Mouse (Mus musculus): ENCODE results near the gene Tmem135. TPM values are rescaled to one million over a fixed set of nuclear protein-coding genes. Genes with fewer than 3 reads are reported as not detected.
A peak's percentile ranks its signal among the peaks of the same experiment; 100 is the strongest.

The Tmem135 gene
- polyA plus RNA-seq, 1 experiment from 2014 or later: 21.0 TPM

DNA sequence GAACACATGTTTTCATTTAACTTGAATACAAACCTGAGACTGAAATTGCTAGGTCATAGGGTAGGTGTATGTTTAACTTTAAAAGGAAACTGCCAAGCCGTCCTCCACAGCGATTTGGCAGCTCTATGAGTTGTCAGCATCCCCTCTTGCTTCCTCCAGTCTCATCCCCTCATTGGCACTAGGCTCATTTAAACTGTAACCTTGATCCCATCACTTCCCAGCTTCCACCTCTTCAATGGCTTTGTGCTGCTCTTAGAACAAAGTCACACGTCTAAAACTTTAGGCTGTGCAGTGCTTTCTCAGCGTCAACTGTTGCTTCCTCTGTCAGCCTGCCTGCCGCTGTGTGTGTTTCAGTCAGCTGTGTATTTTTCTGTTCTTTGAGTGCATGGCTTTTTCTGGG, 23.1 kb upstream of the Tmem135 start:
- TF ChIP-seq EP300 (optimal IDR thresholded peaks at IDR 0.05) (no peak), CTCF (IDR thresholded peaks at IDR 0.05; ENCODE audit: low read depth) (no peak)
- Histone ChIP-seq H3K4me1 (replicated peaks; ENCODE audit: control insufficient read depth, insufficient read depth) (no peaks in the 10 kb centered on the region), H3K27me3 (ENCODE audit: control insufficient read depth, insufficient read depth, low read length) (no peaks in the 10 kb centered on the region), H3K4me2 (replicated peaks; ENCODE audit: low read depth) (no peak overlapping the region), H3K9ac (ENCODE audit: low read length) (no peak overlapping the region), H3K9me3 (ENCODE audit: control insufficient read depth, low read length) (no peaks in the 10 kb centered on the region), H3K27ac (replicated peaks) (no peak overlapping the region), H3K4me3 (ENCODE audit: low read depth, low read length) (no peak overlapping the region), H3K36me3 (ENCODE audit: control insufficient read depth, insufficient read depth, low read length) (no peaks in the 10 kb centered on the region)
- DNase-seq (ENCODE audit: low spot score) (no peak), ATAC-seq (ENCODE audit: low FRiP score, low TSS enrichment) (no peak)
- WGBS: 35% methylated on average over 5 of the region's 5 CpGs

DNA sequence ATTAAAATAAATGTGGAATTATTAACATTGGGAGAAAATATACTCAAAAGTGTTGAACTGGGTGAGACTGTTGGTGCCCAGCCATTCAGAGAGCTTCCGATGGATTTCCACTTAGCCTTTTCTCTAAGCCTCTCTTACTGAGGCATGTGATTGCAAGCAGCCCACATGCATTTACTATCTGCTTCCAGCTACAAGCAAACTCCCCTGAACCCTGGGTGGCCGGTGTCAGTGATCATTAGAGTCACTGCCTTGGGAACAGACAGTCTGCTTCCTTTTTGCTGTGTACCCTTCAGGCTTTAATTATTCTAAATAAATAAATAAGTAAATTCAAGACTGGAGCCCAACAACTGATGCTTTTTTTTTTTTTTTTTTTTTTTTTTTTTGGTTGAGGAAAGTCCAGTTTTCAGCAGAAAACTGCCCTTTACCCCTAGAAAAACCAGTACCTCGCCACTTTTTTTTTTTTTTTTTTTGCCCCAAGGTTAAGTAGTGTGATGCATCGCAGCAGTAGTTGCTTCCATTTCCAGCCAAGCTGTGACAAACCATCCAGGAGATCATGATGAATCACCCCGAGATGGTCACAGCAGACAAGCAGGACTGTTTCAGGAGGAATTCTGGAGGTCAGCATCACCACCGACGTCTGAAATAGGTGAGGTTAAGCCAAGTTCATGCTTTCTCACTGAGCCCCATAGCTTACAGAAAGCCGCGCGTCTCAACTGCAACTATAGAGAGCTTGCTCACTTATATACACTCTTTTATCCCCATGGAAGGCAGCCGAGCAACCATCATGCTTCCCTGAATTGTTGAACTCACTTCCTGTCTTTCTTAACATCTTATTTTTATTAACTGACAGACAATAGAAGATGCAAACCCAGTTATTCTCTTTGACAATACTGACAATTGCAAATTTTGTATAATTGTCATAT, 22.0 kb upstream of the Tmem135 start:
- H3K4me2 ChIP-seq (replicated peaks; ENCODE audit: low read depth): no peak overlapping the region
- H3K27ac ChIP-seq (replicated peaks): no peak overlapping the region
- WGBS: 37% methylated on average over 11 of the region's 11 CpGs
- H3K27me3 ChIP-seq (ENCODE audit: control insufficient read depth, insufficient read depth, low read length): no peaks in the 10 kb centered on the region
- ATAC-seq (ENCODE audit: low FRiP score, low TSS enrichment) (no peak), DNase-seq (ENCODE audit: low spot score) (no peak)
- H3K9me3 ChIP-seq (ENCODE audit: control insufficient read depth, low read length): no peaks in the 10 kb centered on the region
- H3K4me1 ChIP-seq (replicated peaks; ENCODE audit: control insufficient read depth, insufficient read depth): no peaks in the 10 kb centered on the region
- no peak overlapping the region for H3K4me3 ChIP-seq (ENCODE audit: low read depth, low read length)
- TF ChIP-seq CTCF (IDR thresholded peaks at IDR 0.05; ENCODE audit: low read depth) (no peak), EP300 (optimal IDR thresholded peaks at IDR 0.05) (no peak)
- no peaks in the 10 kb centered on the region for H3K36me3 ChIP-seq (ENCODE audit: control insufficient read depth, insufficient read depth, low read length)
- no peak overlapping the region for H3K9ac ChIP-seq (ENCODE audit: low read length)

DNA sequence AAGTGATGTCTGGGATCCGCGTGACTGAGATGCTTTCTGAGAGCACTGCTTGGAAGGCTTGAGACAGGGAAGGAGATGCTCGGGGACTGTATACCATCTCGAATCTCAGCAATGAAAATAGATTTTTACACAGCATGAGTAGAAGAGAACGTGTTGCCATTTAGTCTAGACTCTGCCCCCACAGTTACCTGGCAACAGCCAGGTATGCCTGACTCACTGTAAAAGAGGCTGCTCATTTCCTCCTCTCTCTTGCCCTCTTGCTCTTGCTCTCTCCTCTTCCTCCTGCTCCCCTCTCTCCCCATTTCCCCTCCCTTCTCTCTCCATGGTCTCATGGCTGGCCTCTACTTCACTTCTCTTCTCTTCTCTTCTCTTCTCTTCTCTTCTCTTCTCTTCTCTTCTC, 20.6 kb upstream of the Tmem135 start:
- 75% methylated on average over 5 of the region's 5 CpGs for WGBS
- peak; percentile 75 for ATAC-seq (ENCODE audit: low FRiP score, low TSS enrichment)
- no peak overlapping the region for H3K9ac ChIP-seq (ENCODE audit: low read length)
- H3K9me3 ChIP-seq (ENCODE audit: control insufficient read depth, low read length): no peaks in the 10 kb centered on the region
- H3K4me3 ChIP-seq (ENCODE audit: low read depth, low read length): no peak overlapping the region
- no peaks in the 10 kb centered on the region for H3K4me1 ChIP-seq (replicated peaks; ENCODE audit: control insufficient read depth, insufficient read depth)
- H3K27ac ChIP-seq (replicated peaks): no peak overlapping the region
- H3K4me2 ChIP-seq (replicated peaks; ENCODE audit: low read depth): no peak overlapping the region
- TF ChIP-seq EP300 (optimal IDR thresholded peaks at IDR 0.05) (no peak), CTCF (IDR thresholded peaks at IDR 0.05; ENCODE audit: low read depth) (no peak)
- H3K27me3 ChIP-seq (ENCODE audit: control insufficient read depth, insufficient read depth, low read length): no peaks in the 10 kb centered on the region
- no peaks in the 10 kb centered on the region for H3K36me3 ChIP-seq (ENCODE audit: control insufficient read depth, insufficient read depth, low read length)
- peak; percentile 44 for DNase-seq (ENCODE audit: low spot score)

DNA sequence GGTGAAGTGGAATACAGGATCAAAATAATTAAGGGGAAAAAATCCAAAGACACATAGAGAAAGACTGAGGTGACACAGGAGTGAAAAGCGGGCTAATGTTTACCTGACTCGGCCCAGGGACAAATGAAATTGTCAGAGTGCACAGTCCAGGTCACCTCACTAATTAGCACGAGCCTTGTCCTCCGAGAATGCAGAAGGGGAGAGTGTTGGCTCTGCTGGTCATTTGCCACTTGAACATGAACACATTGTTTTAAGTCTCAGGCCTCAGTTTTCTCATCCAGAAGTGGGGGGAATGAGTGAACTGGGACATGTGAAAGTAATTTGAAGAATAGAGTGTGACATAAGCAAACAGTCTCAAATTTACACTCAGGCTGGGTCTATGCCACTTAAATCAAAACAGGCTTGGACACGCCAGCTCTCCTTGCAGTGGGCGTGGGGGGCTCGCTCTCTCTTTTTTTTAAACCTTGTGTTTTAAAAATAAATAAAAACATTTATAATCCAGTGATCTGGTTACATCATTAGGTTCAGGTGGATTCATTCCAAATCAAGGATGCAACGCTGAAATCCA, 19.8 kb upstream of the Tmem135 start:
- H3K4me3 ChIP-seq (ENCODE audit: low read depth, low read length): no peak overlapping the region
- H3K36me3 ChIP-seq (ENCODE audit: control insufficient read depth, insufficient read depth, low read length): no peaks in the 10 kb centered on the region
- H3K27me3 ChIP-seq (ENCODE audit: control insufficient read depth, insufficient read depth, low read length): no peaks in the 10 kb centered on the region
- ATAC-seq (ENCODE audit: low FRiP score, low TSS enrichment) (no peak), DNase-seq (ENCODE audit: low spot score) (no peak)
- 55% methylated on average over 8 of the region's 8 CpGs for whole genome bisulfite sequencing
- no peak overlapping the region for H3K9ac ChIP-seq (ENCODE audit: low read length)
- H3K4me1 ChIP-seq (replicated peaks; ENCODE audit: control insufficient read depth, insufficient read depth): no peaks in the 10 kb centered on the region
- TF ChIP-seq EP300 (optimal IDR thresholded peaks at IDR 0.05) (no peak), CTCF (IDR thresholded peaks at IDR 0.05; ENCODE audit: low read depth) (no peak)
- no peaks in the 10 kb centered on the region for H3K9me3 ChIP-seq (ENCODE audit: control insufficient read depth, low read length)
- no peak overlapping the region for H3K27ac ChIP-seq (replicated peaks)
- H3K4me2 ChIP-seq (replicated peaks; ENCODE audit: low read depth): no peak overlapping the region

DNA sequence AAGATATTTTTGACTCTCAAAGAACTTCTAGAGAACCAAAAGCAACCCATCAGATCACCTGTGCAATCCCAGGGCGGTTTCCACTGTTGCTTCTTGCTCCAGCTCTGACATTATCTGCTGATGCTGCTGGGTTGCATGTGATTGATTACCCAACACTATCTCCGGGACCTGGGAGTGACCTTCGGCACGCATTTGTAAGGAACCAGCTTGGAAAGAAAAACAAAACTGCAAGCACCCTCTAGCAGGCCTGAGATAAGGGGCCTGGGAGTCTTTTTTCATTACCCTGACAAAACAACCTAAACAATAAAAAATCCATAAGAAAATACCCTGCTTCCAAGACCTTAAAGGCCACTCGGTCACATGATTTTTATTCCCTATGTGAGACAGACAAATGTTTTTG, 19.2 kb upstream of the Tmem135 start:
- WGBS: 27% methylated on average over 5 of the region's 5 CpGs
- no peak for TF ChIP-seq CTCF (IDR thresholded peaks at IDR 0.05; ENCODE audit: low read depth)
- TF ChIP-seq EP300 (optimal IDR thresholded peaks at IDR 0.05): no peak
- H3K4me1 ChIP-seq (replicated peaks; ENCODE audit: control insufficient read depth, insufficient read depth): no peaks in the 10 kb centered on the region
- H3K9ac ChIP-seq (ENCODE audit: low read length): no peak overlapping the region
- H3K9me3 ChIP-seq (ENCODE audit: control insufficient read depth, low read length): no peaks in the 10 kb centered on the region
- H3K4me3 ChIP-seq (ENCODE audit: low read depth, low read length): no peak overlapping the region
- ATAC-seq (ENCODE audit: low FRiP score, low TSS enrichment) (no peak), DNase-seq (ENCODE audit: low spot score) (no peak)
- no peaks in the 10 kb centered on the region for H3K27me3 ChIP-seq (ENCODE audit: control insufficient read depth, insufficient read depth, low read length)
- no peak overlapping the region for H3K27ac ChIP-seq (replicated peaks)
- no peaks in the 10 kb centered on the region for H3K36me3 ChIP-seq (ENCODE audit: control insufficient read depth, insufficient read depth, low read length)
- H3K4me2 ChIP-seq (replicated peaks; ENCODE audit: low read depth): no peak overlapping the region

DNA sequence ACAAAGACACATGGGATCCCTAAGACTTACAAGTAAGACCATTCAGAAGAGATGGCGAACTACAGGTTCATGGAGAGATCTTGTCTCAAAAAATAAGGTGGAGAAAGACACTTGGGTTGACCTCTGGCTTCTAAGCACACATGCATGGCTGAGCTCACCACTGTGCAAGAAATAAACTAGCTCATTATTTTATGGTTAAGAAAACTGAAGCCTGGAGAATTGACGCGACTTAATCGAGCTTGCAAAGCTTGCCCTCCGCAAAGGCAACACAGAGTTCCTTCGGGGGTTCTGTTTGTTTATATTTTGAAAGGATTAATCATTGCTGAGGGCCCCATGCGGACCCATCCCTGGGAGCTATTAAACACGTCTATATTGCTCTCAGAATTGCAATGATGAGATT, 18.6 kb upstream of the Tmem135 start:
- H3K4me2 ChIP-seq (replicated peaks; ENCODE audit: low read depth): no peak overlapping the region
- no peak for ATAC-seq (ENCODE audit: low FRiP score, low TSS enrichment)
- TF ChIP-seq EP300 (optimal IDR thresholded peaks at IDR 0.05): no peak
- TF ChIP-seq CTCF (IDR thresholded peaks at IDR 0.05; ENCODE audit: low read depth): no peak

More for the DNA sequence above, 18.6 kb upstream of the Tmem135 start:
- H3K4me3 ChIP-seq (ENCODE audit: low read depth, low read length): no peak overlapping the region
- H3K9me3 ChIP-seq (ENCODE audit: control insufficient read depth, low read length): no peaks in the 10 kb centered on the region
- no peaks in the 10 kb centered on the region for H3K4me1 ChIP-seq (replicated peaks; ENCODE audit: control insufficient read depth, insufficient read depth)
- H3K27ac ChIP-seq (replicated peaks): no peak overlapping the region
- 34% methylated on average over 8 of the region's 8 CpGs for WGBS
- no peaks in the 10 kb centered on the region for H3K36me3 ChIP-seq (ENCODE audit: control insufficient read depth, insufficient read depth, low read length)
- DNase-seq (ENCODE audit: low spot score): no peak
- H3K9ac ChIP-seq (ENCODE audit: low read length): no peak overlapping the region
- no peaks in the 10 kb centered on the region for H3K27me3 ChIP-seq (ENCODE audit: control insufficient read depth, insufficient read depth, low read length)

Measured in stomach, postnatal 0 days (tissue).